Mouse (Mus musculus) left cerebral cortex, postnatal 36 days (tissue): ENCODE results near the gene Bnip1. TPM values are rescaled to one million over a fixed set of nuclear protein-coding genes. Genes with fewer than 3 reads are reported as not detected.

ENCODE experiments used
- DNase-seq, 2 experiments: peaks; one replicate each; pipeline ENCODE4 v3.0.0; 2021 to 2022; ENCODE audit warnings: low spot score in 2 of 2, mixed read lengths in 1 of 2
- intact Hi-C: fragments of 180-260 bp; cut with DNase I; formaldehyde crosslinking; loops from one replicate; pipeline ENCODE4 v1.15.1; 2025
- total RNA-seq, 2 experiments: library from RNA; stranded (reverse); gene quantifications; 2 replicates each; pipeline ENCODE4 v1.2.3; 2021

The Bnip1 gene
- total RNA-seq, 2 experiments from 2014 or later, result 33.9 to 34.8 TPM

DNA sequence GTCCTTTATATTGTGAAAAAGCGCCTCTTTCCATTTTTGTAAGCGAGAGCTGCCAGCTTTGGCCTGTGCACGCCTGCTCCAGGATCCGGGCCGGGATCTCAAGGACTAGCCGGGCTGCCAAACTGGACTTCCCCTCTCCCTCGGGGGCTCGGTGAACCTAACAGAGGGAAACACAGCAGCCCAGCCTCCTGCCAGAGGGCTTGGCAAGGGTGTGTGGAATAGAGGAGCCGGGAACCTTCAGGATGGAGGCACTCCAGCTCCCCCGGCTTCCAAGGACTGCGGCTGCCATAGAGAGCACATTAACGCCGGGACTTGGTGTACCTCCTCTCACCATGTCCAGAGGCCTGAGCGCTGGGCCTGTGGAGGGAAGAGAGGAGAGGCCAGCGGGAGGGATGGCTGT is 11.2 kb downstream of the Bnip1 start:
- intact Hi-C loops, result no loop called here
- peak in 1 of 2 experiments; percentile 7 for DNase-seq

DNA sequence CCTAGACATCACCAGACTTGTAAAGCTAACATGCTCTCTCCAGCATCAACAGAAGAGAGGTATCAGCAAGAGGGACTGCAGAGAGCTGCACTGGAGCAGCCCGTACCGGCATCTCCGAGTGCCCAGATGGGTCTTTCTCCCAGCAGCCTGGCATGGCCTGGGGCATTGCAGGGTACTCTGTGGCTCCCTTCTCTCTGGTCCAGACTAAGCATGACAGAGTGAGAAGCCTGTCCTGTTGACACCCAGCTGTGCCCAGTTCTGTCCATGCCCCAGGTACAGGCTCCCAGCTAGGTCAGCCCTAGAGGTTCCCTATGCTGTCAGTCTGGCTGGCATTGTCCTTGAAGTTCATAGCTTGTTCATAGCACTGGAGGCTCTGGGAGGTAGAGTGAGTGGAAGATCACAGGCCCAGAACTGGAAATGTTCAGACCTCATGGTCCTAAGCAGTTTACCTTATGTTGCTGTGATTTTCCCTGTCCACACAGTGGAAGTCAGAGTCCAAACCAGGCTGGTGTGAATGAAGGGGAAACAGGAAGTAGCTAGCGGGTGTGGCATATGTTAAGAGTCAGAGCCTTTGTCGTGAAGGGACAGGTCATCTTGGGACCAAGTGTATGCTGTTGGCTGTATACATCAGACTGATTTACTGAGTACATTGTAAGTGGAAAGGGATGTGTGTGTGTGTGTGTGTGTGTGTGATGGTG is 12.4 kb downstream of the Bnip1 start:
- intact Hi-C loops, result no loop called here

DNA sequence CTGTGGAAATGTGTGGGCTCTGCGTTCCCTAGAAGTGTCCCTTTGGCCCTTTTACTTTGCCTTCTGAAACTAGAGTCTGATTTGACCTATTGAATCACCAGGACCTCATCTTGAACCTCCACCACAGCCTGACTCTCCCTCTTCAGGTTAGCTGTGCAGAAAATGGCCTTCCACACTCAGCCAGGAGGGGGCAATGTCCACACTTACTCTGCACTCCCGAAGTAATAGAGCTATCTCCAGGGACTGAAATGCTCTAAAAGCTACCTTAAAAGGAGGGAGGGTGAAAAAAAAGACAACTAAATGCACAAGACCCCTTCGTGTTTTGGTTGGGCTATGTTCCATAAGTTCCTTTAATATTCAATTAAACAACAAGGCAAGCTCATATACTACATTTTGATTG is 13.9 kb downstream of the Bnip1 start:
- DNase-seq, result peak in 1 of 2 experiments; percentile 39
- intact Hi-C loops, result no loop called here

More for the DNA sequence above, 12.4 kb downstream of the Bnip1 start:
- DNase-seq, result no peak

DNA sequence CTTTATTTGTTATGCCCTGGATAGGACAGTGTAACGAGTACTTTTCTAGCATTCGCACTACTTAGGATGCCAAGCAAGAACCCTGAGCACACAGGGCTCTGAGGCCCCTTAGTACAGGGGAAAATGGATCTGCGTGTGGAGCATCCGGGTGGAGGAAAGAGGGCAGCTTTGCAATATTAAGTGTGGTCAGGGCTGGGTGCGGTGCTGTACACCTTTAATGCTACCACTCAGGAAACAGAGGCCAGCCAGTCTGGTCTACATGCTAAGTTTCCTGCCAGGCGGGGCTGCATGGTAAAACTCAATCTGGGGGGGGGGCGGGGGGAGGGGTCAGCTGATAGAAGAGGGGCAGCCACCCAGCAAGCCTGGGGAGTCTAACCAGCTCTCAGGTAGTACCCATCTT is 14.5 kb downstream of the Bnip1 start:
- no peak for DNase-seq
- intact Hi-C loops, result no loop called here

DNA sequence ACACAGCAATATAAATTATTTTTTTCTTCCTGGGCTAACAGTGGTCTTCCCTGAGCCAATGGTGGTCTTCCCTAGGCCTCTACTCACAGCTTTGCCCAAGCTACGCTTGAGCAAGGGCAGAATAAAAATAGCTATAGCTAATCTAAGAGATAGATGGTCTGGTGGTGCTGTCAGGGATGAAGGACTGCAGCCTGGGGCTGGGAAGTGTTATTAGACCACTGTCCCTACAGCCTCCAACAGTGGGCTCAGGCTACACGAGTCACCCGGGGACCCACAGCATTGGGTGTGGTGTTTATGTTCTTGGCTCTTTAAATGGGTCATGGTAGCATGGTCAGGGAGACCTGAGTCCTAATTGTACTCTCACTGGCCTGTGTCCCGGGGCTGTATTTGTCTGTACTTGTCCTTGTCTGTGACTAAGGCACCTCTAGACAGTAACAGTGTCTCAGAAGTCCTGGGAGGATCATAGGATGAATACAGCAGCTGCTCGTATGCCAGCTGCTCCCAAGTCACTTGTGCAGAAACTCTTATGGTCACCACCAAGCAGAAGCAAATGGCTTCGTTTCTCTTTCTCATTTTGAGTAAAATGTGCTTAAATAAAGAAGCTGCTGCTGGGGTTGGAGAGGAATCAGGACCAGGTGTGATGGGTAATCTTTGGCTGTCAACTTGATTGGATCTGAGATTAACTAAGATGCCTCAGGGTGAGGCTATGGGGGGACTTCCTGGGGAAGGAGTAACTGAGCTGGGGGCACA is 16.7 kb downstream of the Bnip1 start:
- DNase-seq, result no peak
- intact Hi-C loops, result no loop called here

DNA sequence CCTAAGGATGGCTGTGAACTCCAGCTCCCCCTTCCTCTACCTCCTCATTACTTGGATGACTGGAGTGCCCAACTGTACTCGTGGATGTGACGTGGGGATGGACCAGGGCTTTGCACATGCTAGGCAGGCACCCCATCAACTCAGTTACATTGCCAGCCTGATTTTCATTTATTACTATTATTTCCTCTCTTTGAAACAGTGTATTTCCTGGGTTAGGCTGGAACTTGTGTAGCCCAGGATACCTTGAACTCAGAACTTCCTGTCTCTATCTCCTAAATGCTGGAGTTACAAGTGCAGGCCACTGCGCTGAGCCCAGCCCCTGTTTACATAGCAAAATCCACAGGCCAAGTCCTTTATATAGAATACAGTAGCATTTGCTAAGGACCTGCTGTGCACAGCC is 22.0 kb downstream of the Bnip1 start:
- DNase-seq, result no peak
- intact Hi-C loops, result no loop called here

DNA sequence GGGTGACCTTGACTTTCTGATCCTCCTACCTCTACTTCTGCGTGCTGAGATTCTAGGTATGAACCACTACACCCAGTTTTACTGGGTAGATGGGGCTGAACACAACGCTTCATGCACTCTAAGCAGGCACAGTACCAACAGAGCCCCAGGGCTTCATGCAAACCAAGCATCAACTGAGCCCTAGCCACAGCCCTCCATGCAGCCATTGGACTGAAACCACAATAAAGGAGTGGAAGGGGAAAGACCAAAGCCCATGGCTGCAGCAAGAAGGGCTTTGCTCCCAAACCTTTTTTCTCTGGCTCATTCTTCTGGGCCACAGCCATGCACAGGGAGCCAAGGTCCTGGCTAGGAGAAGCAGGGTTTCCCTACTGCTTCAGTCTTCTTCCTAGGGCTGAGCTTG is 31.7 kb downstream of the Bnip1 start:
- no peak for DNase-seq
- intact Hi-C loops, result no loop called here

DNA sequence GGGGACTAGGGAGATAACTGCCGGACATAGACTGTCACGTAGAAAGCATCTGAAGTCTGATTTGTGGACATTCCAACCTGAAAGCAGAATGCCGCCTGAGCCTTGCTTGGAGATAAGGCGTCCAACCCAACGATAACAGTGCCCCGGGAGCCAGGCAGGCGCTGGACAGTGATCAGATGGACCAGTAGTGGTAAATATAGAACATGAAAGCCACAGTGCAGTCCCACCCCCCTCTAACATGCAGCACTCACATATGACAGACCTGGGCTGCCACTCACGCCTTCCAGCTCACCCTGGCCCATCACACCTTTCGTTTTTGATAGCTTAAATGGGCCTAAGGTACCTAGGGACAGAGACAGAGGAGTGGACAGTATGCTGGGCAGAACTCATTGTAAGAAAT is 32.6 kb downstream of the Bnip1 start:
- intact Hi-C loops, result no loop called here
- no peak for DNase-seq

DNA sequence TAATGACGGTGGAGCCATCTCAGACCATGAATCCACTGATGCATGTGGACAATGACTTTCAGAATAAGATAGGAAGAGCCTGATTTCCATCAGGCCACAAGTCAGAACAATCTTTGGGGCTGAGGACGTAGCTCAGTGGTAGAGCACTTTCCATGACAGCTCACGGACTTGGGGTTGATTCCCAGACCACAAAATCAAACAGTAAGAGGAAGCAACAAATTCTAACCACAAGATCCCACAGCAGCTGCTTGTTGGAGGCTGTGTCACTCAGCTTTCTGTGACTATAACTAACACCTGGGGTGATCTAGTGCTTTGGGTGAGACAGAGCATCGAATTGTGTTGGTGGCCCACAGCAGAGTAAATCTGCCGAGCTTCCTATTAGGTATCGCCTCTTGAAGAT is 35.9 kb downstream of the Bnip1 start:
- intact Hi-C loops, result no loop called here

DNA sequence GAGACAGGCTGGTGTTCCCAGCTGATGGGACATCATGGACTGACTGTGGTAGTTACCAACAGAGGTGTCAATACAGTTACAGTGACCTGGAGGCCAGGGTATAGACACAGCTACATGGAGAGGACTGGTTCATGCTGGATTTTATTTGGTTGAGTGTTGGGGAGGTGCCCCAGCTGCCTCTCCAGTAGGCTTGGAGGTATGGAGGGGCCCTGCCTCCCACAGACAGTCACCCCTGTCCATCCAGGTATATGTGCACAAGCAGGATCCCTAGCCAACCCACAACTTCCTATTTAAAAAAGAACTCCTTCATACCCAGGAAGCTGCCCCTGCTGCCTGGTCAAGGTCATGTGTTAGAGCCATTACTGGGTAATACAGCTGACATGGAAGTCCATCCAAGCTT is 36.9 kb downstream of the Bnip1 start:
- intact Hi-C loops, result no loop called here
- no peak for DNase-seq

More for the DNA sequence above, 35.9 kb downstream of the Bnip1 start:
- DNase-seq, result no peak

DNA sequence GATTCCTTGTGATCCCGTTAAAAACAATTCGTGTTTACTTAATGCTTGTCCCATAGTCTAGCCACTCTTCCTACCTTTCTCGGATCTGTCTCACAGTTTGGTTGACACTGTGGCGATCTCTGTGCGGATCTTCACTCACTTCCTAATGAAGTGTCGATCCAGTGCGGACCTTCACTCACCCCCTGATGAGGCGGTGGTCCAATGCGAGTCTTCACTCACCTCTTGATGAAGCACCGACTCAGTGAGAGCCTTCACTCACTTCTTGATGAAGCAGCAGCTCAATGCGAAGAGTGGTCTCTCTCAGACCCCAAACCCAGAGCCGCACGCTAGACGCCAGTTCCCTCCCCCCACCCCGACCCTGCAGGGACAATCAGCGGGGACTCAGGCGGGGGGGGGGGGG is 45.3 kb downstream of the Bnip1 start:
- intact Hi-C loops, result no loop called here
- DNase-seq, result no peak

DNA sequence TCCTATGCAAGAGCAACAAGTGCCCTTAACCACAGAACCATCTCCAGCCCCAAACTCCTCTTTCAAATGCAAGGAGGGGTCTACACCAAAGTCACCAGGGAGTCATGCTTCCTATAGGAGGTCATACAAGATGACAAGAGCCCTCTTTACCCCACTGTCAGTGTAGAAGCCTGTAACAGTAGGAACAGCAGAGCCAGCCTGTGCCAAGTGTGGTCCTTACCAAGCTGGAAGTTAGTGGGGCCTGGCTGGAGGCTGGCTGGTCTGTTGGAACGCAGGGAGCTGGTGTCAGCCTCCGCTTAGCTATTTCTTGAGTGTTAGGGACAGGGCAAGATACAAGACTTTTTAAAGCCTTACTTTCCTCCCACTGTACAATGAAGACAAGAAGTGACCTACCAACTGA is 52.9 kb downstream of the Bnip1 start:
- no peak for DNase-seq
- intact Hi-C loops, result no loop called here

DNA sequence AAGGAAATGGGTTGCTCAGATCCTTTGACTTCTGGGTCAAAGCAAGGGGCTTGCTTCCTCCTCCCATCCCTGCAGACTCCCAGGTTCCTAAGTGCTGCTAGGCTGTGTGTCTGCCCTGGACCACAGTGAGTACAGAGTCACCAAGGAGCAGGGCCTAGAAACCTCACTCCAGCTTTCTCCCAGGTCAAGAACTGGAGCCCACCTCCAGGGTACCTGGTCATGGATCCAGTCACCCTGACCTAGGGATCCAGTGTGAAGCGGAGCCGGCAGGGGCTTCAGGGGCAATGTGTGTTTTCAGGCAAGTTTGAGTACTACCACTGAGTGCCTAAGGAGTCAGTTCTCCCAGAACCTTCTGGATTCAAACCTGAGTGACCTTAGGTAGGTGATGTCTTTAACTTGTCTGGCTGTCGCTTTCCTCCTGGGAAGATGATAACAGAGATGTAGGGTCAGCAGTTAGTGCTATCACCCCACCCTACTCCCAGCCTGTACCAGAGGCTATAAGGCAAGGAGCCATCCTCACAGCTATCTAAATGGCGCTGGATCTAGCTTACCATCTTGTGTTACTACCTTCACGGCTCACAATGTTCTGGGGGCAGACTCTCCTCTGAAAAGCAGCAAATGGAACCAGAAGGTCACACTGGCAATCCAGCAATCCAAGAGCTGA is 53.6 kb downstream of the Bnip1 start:
- no peak for DNase-seq
- intact Hi-C loops, result no loop called here

DNA sequence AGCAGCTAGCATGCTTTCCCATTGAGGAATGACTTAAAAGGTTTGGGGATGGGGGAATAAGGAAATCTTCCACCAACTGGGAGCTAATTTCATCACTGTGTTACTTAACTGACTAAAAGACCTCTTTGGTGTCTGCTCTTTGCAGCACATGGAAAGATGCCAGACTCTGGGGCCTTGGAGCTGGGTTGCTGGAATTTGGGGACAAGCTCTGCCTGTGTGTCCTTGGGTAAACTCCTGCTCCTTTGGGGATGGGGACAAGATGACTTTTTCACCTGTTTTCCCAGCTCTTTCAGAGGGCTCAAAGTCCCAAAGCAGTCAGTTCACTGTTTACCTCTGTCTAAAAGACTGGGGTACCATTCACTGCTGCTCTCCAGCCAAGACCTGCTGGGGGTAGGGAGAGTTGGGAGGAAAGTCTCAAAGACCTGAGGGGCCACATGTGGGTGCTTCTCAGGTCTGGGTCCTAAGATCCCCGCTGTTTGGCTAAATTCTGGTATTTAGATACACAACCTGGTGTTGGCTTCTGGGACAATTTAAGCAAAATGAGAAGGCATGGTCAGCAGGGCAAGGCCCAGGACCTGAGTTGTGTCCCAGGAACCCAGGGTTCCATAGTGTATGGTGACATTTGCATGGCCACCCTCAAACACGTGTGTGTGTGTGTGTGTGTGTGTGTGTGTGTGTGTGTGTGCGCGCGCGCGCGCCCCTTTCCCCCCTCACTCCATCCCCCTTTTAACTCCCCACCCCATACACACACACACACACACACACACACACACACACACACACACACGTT is 54.3 kb downstream of the Bnip1 start:
- DNase-seq, result no peak
- intact Hi-C loops, result no loop called here

DNA sequence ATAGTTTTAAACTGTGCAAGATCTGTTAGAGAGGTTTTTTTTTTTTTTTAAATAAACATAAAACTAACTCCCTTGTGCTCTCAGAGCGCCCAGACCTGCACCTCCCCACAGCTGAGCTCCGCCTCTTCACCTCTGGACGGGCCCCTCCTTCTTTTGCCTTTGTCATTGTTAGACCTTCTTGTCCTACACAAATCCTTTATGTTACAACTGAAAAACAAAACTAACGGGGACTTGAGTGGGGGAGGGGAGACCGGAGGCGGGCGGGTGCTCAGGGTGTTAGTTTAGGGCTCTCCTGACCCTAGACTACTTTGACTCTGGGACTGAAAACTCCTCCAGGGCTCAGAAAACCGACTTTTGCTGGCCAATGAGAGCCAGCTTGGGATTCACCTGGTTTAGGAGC is 55.1 kb downstream of the Bnip1 start:
- DNase-seq, result no peak
- intact Hi-C loops, result no loop called here

DNA sequence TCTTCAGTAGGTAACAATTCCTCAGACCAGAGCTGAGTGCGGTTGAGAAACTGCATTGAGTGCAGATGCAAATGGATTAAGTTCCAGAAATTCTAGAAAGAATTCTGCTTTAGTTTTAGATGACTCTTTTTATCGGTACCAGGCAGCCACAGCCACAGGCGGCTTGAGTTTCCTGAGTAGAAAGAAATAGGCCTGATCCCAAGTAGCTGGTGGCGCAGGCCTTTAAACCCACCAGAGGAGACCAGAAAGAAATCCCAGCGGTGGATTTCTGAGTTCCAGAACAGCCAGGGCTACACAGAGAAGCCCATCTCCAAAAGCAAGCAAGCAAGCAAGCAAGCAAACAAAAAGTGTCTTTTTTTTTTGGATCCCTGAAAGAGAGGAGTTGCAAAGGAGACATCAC is 55.5 kb downstream of the Bnip1 start:
- intact Hi-C loops, result no loop called here

DNA sequence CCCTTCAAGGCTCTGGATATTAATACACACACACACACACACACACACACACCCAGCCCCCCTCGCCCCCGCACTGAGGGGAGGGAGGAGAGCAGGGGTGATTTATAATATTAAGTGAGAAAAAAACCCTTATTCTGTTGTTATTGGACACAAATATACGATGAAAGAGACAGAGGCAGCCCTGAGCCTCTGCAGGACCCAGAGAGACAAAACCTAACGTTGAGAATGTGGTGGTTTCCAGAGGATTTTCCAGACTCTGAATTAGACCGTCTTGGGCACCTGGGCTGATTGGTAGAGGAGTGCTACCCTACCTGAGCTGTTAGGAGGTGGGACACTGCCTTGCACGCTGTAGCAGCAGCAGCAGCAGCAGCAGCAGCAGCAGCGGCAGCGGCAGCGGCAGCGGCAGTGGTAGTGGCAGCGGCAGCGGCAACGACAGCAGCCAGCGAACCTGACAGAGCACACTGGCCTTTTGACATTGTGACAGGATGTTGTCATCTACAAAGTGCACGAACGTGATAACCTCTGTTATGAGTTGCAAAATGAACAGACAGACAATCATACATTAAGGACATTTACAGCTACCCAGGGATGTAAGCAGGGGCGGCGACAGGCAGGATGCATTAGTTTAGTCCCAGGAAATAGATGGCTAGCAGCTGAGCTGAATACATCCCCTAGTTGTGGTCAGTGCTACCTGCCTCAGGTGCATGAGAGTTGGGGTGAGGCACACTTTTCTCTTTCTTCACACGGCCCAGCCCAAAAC is 56.1 kb downstream of the Bnip1 start:
- no peak for DNase-seq
- intact Hi-C loops, result no loop called here

More for the DNA sequence above, 55.5 kb downstream of the Bnip1 start:
- no peak for DNase-seq

DNA sequence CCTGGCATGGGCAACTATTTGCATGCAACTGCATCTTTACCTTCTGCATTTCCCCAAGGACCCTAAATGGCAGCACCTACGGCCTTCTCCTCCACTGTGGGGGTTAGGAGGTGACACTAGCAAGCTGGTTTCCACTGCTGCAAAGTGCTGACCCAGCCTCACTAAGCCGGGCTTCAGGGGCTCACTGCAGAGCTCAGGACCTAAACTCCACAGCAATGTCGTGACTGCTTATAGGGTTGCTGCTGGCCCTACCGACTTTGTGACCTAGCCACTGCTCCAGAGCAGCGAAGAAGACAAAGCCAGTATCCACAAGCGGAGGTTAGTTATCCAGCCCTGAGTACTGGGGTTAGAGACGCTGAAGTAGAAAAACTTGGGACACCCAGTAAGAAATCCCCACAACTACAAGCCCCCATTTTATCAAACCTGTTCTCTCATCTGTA is 56.7 kb downstream of the Bnip1 start:
- intact Hi-C loops, result no loop called here
- DNase-seq, result no peak

DNA sequence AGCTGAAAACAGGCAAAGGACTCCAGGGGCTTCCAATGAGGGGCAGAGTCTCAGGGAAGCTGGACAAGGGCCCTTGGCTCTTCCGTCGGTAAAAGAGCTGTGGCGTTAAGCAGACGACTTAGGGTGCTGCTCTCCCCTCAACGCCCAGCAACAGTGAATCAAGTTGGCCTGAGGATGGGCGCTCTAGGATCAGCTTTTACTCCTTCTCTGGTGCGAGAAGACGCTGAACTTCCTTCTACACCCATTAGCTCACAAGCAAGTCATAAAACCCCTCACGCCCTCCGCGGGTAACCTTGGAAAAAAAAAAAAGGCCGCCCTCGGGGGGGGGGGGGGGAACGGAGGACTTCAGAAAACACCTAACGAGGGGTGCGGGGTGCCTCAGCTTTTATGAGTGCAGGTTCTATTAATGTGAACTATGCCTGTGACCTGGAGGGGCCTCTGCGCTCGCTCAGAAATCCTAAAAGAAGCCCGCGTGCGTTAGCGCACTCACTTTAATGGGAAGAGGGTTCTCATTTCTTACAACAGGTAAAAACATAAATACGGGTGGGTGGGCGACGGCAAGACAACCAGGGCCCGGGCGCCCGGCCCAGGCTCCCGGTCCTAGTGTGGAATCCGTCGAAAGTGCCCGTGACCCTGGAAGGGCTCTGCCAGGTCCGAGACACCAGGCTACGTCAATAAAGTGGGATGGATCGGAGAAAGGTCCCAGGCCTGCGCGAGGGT is 57.5 kb downstream of the Bnip1 start:
- intact Hi-C loops, result no loop called here

More for the DNA sequence above, 57.5 kb downstream of the Bnip1 start:
- DNase-seq, result no peak
